ENCODE assay signal across 14 mouse cellular contexts in the genomic region with DNA sequence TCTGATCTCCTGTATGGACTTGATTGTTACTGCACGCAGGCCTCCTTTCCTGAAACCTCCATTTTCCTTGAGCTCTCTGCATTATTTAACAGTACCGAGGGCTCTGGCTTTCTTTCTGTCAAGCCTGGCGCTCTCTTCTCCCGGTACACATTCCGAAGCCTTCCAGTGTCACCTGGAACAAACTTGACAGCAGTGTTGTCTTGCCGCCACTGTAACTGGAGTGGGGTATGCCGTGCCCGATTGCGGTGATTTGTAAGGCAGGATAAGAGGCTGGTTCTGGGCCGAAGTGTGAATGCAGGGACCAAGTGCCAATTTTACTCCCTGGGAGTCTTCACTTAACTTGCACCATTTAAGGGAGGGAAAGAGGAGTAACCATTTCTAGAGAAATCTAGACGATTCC.
DNase-seq lines count a peak whose midpoint lies in the region; ATAC-seq and TF ChIP-seq lines count a peak whose summit lies in the region.
"Had no signal": no experiment of that assay in that cellular context is flagged by ENCODE, and none has a peak within 500 bp of the region (broad histone marks: within the 10 kb centered on the region; RNA-seq: fewer than 3 reads in every experiment).

No protein-coding gene starts in this region.

- intact Hi-C loops in heart, postnatal 36 days (cut with DNase I), result loop anchor here (5.0 kb wide), 1 partner anchor 56 kb away; no protein-coding TSS in a partner anchor

- H3K4me1 ChIP-seq in kidney, embryonic 16.5 days (ENCODE audit: insufficient read depth, low read length), result peaks cover 43% of the 10 kb centered on the region
- H3K4me1 ChIP-seq in heart, embryonic 15.5 days (replicated peaks), result peaks cover 62% of the 10 kb centered on the region

- H3K36me3 ChIP-seq in kidney, embryonic 16.5 days (ENCODE audit: insufficient read depth, low read length), result 0 out of 2 replicates have a peak, but pooled peaks cover 4% of the 10 kb centered on the region
- H3K36me3 ChIP-seq in heart, embryonic 15.5 days, result 0 out of 2 replicates have a peak, but pooled peaks cover 3% of the 10 kb centered on the region
- H3K36me3 ChIP-seq: forebrain, embryonic 12.5 days; liver, embryonic 12.5 days had no signal

- no peak for TF ChIP-seq POLR2A in brain, embryonic 14.5 days (IDR thresholded peaks at IDR 0.05; ENCODE audit: borderline replicate concordance, extremely low read depth, insufficient read depth, insufficient read length, poor library complexity, severe bottlenecking)

- 63% methylated on average over 11 of the region's 11 CpGs for WGBS in kidney, embryonic 16.5 days
- WGBS in heart, embryonic 15.5 days, result 19% methylated on average over 11 of the region's 11 CpGs

- ATAC-seq in kidney, embryonic 16.5 days (ENCODE audit: low FRiP score, low TSS enrichment), result no peak
- ATAC-seq in heart, embryonic 15.5 days (replicated peaks; ENCODE audit: insufficient number of reproducible peaks, insufficient read depth, low FRiP score, low read depth), result no peak
- ATAC-seq: liver, embryonic 12.5 days; Patski had no signal

- H3K27ac ChIP-seq in kidney, embryonic 16.5 days (ENCODE audit: low read length), result peak overlapping the region; percentile 56
- H3K27ac ChIP-seq in heart, embryonic 15.5 days, result peak overlapping the region; percentile 93
- H3K27ac ChIP-seq: forebrain, embryonic 12.5 days; hindbrain, embryonic 10.5 days; left cerebral cortex, adult 2 months; liver, embryonic 12.5 days had no signal

- H3K9ac ChIP-seq in kidney, embryonic 16.5 days (replicated peaks; ENCODE audit: low read length), result no peak overlapping the region
- 0 out of 2 replicates have a peak overlapping the region, but pooled peaks have one; percentile 29 for H3K9ac ChIP-seq in heart, embryonic 15.5 days
- H3K9ac ChIP-seq: forebrain, embryonic 12.5 days; liver, embryonic 12.5 days had no signal

- TF ChIP-seq CTCF in brain, embryonic 14.5 days (IDR thresholded peaks at IDR 0.05; ENCODE audit: borderline replicate concordance, extremely low read depth, insufficient read depth, insufficient read length), result no peak

- H3K9me3 ChIP-seq in kidney, embryonic 16.5 days (ENCODE audit: low read length), result peaks cover 1% of the 10 kb centered on the region; the same call in 1 of the 2 replicates
- no peaks in the 10 kb centered on the region for H3K9me3 ChIP-seq in heart, embryonic 15.5 days (replicated peaks)
- H3K9me3 ChIP-seq: forebrain, embryonic 12.5 days; liver, embryonic 12.5 days had no signal

- DNase-seq in heart, adult 11 months, result peak; percentile 92
- no peak for DNase-seq in heart, postnatal 36 days
- DNase-seq in kidney, adult 11 months, result no peak
- peak; percentile 28 for DNase-seq in brain, embryonic 14.5 days (ENCODE audit: low read depth)
- no peak for DNase-seq in thymus, postnatal 4 days
- no peak for DNase-seq in adrenal gland, postnatal 10 days
- DNase-seq: cerebellum, adult 9-11 months had no signal

- H3K4me3 ChIP-seq in kidney, embryonic 16.5 days (ENCODE audit: low read length), result no peak overlapping the region
- H3K4me3 ChIP-seq in heart, embryonic 15.5 days, result no peak overlapping the region
- H3K4me3 ChIP-seq: forebrain, embryonic 12.5 days; hindbrain, embryonic 10.5 days; left cerebral cortex, adult 2 months; liver, embryonic 12.5 days had no signal

- no peak overlapping the region for H3K4me2 ChIP-seq in kidney, embryonic 16.5 days (replicated peaks; ENCODE audit: low read depth, low read length)
- H3K4me2 ChIP-seq in heart, embryonic 15.5 days, result peak overlapping the region; percentile 43
- H3K4me2 ChIP-seq: forebrain, embryonic 12.5 days had no signal

- H3K27me3 ChIP-seq in kidney, embryonic 16.5 days (ENCODE audit: insufficient read depth, low read length), result no peaks in the 10 kb centered on the region
- H3K27me3 ChIP-seq in heart, embryonic 15.5 days, result no peaks in the 10 kb centered on the region
- H3K27me3 ChIP-seq: forebrain, embryonic 12.5 days; liver, embryonic 12.5 days; Patski had no signal

Comparison
In these comparisons a context has a peak if more than half of its experiments do, and no peak if none do; other contexts are left out.
1. DNase-seq: peak in heart, adult 11 months (single experiment) and brain, embryonic 14.5 days (single experiment); none in heart, postnatal 36 days (0 of 2), kidney, adult 11 months (single experiment), thymus, postnatal 4 days (single experiment) and adrenal gland, postnatal 10 days (single experiment).